Mouse (Mus musculus) hindbrain, embryonic 16.5 days (tissue): ENCODE data around the gene Gnpat. TPM values are rescaled to one million over a fixed set of nuclear protein-coding genes. Genes with fewer than 3 reads are reported as not detected.

Experiments
- ATAC-seq: fragments of 200-750 bp; cut with Nextera tagmentation; 2 replicates; pipeline ENCODE4 v1.8.0; 2017; ENCODE audit warnings: moderate TSS enrichment, moderate library complexity
- H3K27ac ChIP-seq: fragments of 300-500 bp; sonication (generic); 2 replicates; pipeline ENCODE4 v1.5.1; 2014; ENCODE audit warnings: low read depth, mild to moderate bottlenecking, control low read depth, low read length, moderate library complexity
- H3K27me3 ChIP-seq: fragments of 300-500 bp; sonication (generic); replicated peaks from 2 replicates; pipeline ENCODE4 v1.6.1; 2014; ENCODE audit warnings: low read length; ENCODE audit not compliant: control insufficient read depth, insufficient read depth
- H3K36me3 ChIP-seq: fragments of 300-500 bp; sonication (generic); 2 replicates; pipeline ENCODE4 v1.6.1; 2014; ENCODE audit warnings: mild to moderate bottlenecking, low read length, moderate library complexity, mixed read lengths; ENCODE audit not compliant: control insufficient read depth, insufficient read depth
- H3K4me1 ChIP-seq: fragments of 300-500 bp; sonication (generic); 2 replicates; pipeline ENCODE4 v1.6.1; 2014; ENCODE audit warnings: low read depth, low read length; ENCODE audit not compliant: control insufficient read depth, insufficient read depth
- H3K4me2 ChIP-seq: fragments of 300-500 bp; sonication (generic); 2 replicates; pipeline ENCODE4 v1.6.1; 2014; ENCODE audit warnings: mild to moderate bottlenecking, low read length, control low read depth, moderate library complexity
- H3K4me3 ChIP-seq: fragments of 300-500 bp; sonication (generic); 2 replicates; pipeline ENCODE4 v1.5.1; 2014; ENCODE audit warnings: mild to moderate bottlenecking, low read length, control low read depth, moderate library complexity
- H3K9ac ChIP-seq: fragments of 300-500 bp; sonication (generic); 2 replicates; pipeline ENCODE4 v1.6.1; 2014; ENCODE audit warnings: low read depth, mild to moderate bottlenecking, control low read depth, low read length, moderate library complexity
- H3K9me3 ChIP-seq: fragments of 300-500 bp; sonication (generic); 2 replicates; pipeline ENCODE4 v1.6.1; 2014; ENCODE audit warnings: mild to moderate bottlenecking, low read length, moderate library complexity; ENCODE audit not compliant: control insufficient read depth
- whole genome bisulfite sequencing: fragments of 180-500 bp; shearing (Covaris S2); extraction: QIAGEN DNeasy Blood & Tissue Kit; methylation state at CpG from one replicate; pipeline ENCODE4 v1.1.7; 2014; 5-methylcytosine and 5-hydroxymethylcytosine counted together
- polyA plus RNA-seq: library from polyadenylated mRNA; unstranded; fragments of >200 nt; fragmentation: Nextera tagmentation; extraction: Ambion mirVana; gene quantifications from 2 replicates; pipeline ENCODE4 v1.2.1, GENCODE M21; 2015

Gene Gnpat
- polyA plus RNA-seq, 1 experiment from 2014 or later: 73.8 TPM

GRCm38 (mm10) chr8:124923971-124924652 lies 61.3 kb downstream of the Gnpat start:
- 81% methylated on average over 15 of the region's 15 CpGs for WGBS
- Histone ChIP-seq H3K4me1 (no peaks in the 10 kb centered on the region; the same call in none of the 2 replicates), H3K4me2 (no peak overlapping the region), H3K27me3 (no peaks in the 10 kb centered on the region), H3K9me3 (no peaks in the 10 kb centered on the region), H3K27ac (no peak overlapping the region), H3K4me3 (no peak overlapping the region), H3K36me3 (no peaks in the 10 kb centered on the region), H3K9ac (no peak overlapping the region)
- ATAC-seq: no peak

- Histone ChIP-seq H3K4me3 (no peak overlapping the region), H3K27me3 (no peaks in the 10 kb centered on the region), H3K4me1 (no peaks in the 10 kb centered on the region; the same call in none of the 2 replicates), H3K36me3 (no peaks in the 10 kb centered on the region), H3K9ac (no peak overlapping the region), H3K9me3 (no peaks in the 10 kb centered on the region), H3K4me2 (no peak overlapping the region), H3K27ac (no peak overlapping the region)
- ATAC-seq: no peak
- 78% methylated on average over 14 of the region's 14 CpGs for WGBS
These were observed 62.9 kb downstream of the Gnpat start for GRCm38 (mm10) chr8:124925544-124926266.

GRCm38 (mm10) chr8:124926351-124926771 lies 63.5 kb downstream of the Gnpat start:
- H3K4me2 ChIP-seq: no peak overlapping the region
- peak; percentile 70; the same call in 1 of the 2 replicates for ATAC-seq
- no peaks in the 10 kb centered on the region for H3K9me3 ChIP-seq
- H3K27me3 ChIP-seq: no peaks in the 10 kb centered on the region
- no peak overlapping the region for H3K27ac ChIP-seq
- WGBS: 82% methylated on average over 10 of the region's 10 CpGs
- no peak overlapping the region for H3K9ac ChIP-seq
- no peaks in the 10 kb centered on the region; the same call in none of the 2 replicates for H3K4me1 ChIP-seq
- no peak overlapping the region for H3K4me3 ChIP-seq
- H3K36me3 ChIP-seq: no peaks in the 10 kb centered on the region

GRCm38 (mm10) chr8:124929006-124929405 lies 66.2 kb downstream of the Gnpat start:
- Histone ChIP-seq H3K4me3 (no peak overlapping the region), H3K27ac (no peak overlapping the region), H3K4me1 (no peaks in the 10 kb centered on the region; the same call in 1 of the 2 replicates), H3K27me3 (no peaks in the 10 kb centered on the region), H3K9ac (no peak overlapping the region), H3K9me3 (no peaks in the 10 kb centered on the region), H3K36me3 (no peaks in the 10 kb centered on the region), H3K4me2 (no peak overlapping the region)
- 88% methylated on average over 11 of the region's 11 CpGs for WGBS
- no peak for ATAC-seq

- Histone ChIP-seq H3K36me3 (no peaks in the 10 kb centered on the region), H3K9ac (no peak overlapping the region), H3K9me3 (no peaks in the 10 kb centered on the region), H3K4me1 (no peaks in the 10 kb centered on the region; the same call in 1 of the 2 replicates), H3K4me2 (no peak overlapping the region), H3K27me3 (no peaks in the 10 kb centered on the region), H3K4me3 (no peak overlapping the region), H3K27ac (no peak overlapping the region)
- 91% methylated on average over 13 of the region's 13 CpGs for WGBS
- ATAC-seq: no peak
These were observed 67.3 kb downstream of the Gnpat start for GRCm38 (mm10) chr8:124930086-124930485.

GRCm38 (mm10) chr8:124930649-124931048 lies 67.8 kb downstream of the Gnpat start:
- Histone ChIP-seq H3K4me1 (no peaks in the 10 kb centered on the region; the same call in 1 of the 2 replicates), H3K4me3 (no peak overlapping the region), H3K4me2 (no peak overlapping the region), H3K27me3 (no peaks in the 10 kb centered on the region), H3K36me3 (no peaks in the 10 kb centered on the region), H3K9ac (no peak overlapping the region), H3K27ac (no peak overlapping the region), H3K9me3 (no peaks in the 10 kb centered on the region)
- 79% methylated on average over 4 of the region's 4 CpGs for WGBS
- no peak for ATAC-seq

GRCm38 (mm10) chr8:124932435-124932834 lies 69.6 kb downstream of the Gnpat start:
- no peak overlapping the region for H3K4me3 ChIP-seq
- no peak overlapping the region for H3K4me2 ChIP-seq
- H3K9ac ChIP-seq: no peak overlapping the region
- no peaks in the 10 kb centered on the region for H3K27me3 ChIP-seq
- no peaks in the 10 kb centered on the region for H3K36me3 ChIP-seq
- no peaks in the 10 kb centered on the region for H3K9me3 ChIP-seq
- H3K4me1 ChIP-seq: no peaks in the 10 kb centered on the region
- no peak for ATAC-seq
- 84% methylated on average over 3 of the region's 3 CpGs for WGBS
- no peak overlapping the region for H3K27ac ChIP-seq

- WGBS: 82% methylated on average over 5 of the region's 5 CpGs
- H3K9ac ChIP-seq: no peak overlapping the region
- no peak overlapping the region for H3K4me3 ChIP-seq
- H3K9me3 ChIP-seq: no peaks in the 10 kb centered on the region
- no peak for ATAC-seq
- no peak overlapping the region for H3K27ac ChIP-seq
- no peak overlapping the region for H3K4me2 ChIP-seq
- H3K27me3 ChIP-seq: no peaks in the 10 kb centered on the region
- H3K36me3 ChIP-seq: peaks cover 4% of the 10 kb centered on the region; the same call in 1 of the 2 replicates
- H3K4me1 ChIP-seq: no peaks in the 10 kb centered on the region
These were observed 72.3 kb downstream of the Gnpat start for GRCm38 (mm10) chr8:124935116-124935515.

- no peak overlapping the region for H3K9ac ChIP-seq
- no peak overlapping the region for H3K4me3 ChIP-seq
- ATAC-seq: no peak
- no peaks in the 10 kb centered on the region for H3K9me3 ChIP-seq
- H3K4me1 ChIP-seq: no peaks in the 10 kb centered on the region
- H3K4me2 ChIP-seq: no peak overlapping the region
- peaks cover 6% of the 10 kb centered on the region; the same call in 1 of the 2 replicates for H3K36me3 ChIP-seq
- WGBS: 98% methylated on average over 10 of the region's 10 CpGs
- H3K27ac ChIP-seq: no peak overlapping the region
- H3K27me3 ChIP-seq: no peaks in the 10 kb centered on the region
These were observed 73.9 kb downstream of the Gnpat start for GRCm38 (mm10) chr8:124936699-124937098.
